Mouse (Mus musculus) bone marrow, adult 2 months (tissue): ENCODE measurements around the gene Kctd3. TPM values are rescaled to one million over a fixed set of nuclear protein-coding genes. Genes with fewer than 3 reads are reported as not detected.

Experiments
- H3K27ac ChIP-seq: fragments of 200-500 bp; 2 replicates; pipeline ENCODE4 v1.5.1; 2012; ENCODE audit warnings: low read depth, mild to moderate bottlenecking, control low read depth, inconsistent platforms, low read length; ENCODE audit not compliant: control insufficient read depth, poor library complexity, insufficient read depth
- H3K4me1 ChIP-seq: fragments of 200-500 bp; 2 replicates; pipeline ENCODE4 v1.6.1; 2011; ENCODE audit warnings: low read length; ENCODE audit not compliant: control insufficient read depth, insufficient read depth
- H3K4me3 ChIP-seq: fragments of 200-500 bp; replicated peaks from 2 replicates; pipeline ENCODE3; 2011; ENCODE audit warnings: mild to moderate bottlenecking, low read depth, low read length, control low read depth; ENCODE audit not compliant: control insufficient read depth
- CTCF ChIP-seq: fragments of 200-500 bp; IDR thresholded peaks from 2 replicates; pipeline ENCODE4 v1.5.1; 2011; ENCODE audit warnings: low read length, control low read depth; ENCODE audit not compliant: control insufficient read depth, insufficient read depth
- POLR2A ChIP-seq: fragments of 200-500 bp; IDR thresholded peaks from 2 replicates; pipeline ENCODE4 v1.6.1; 2011; ENCODE audit warnings: low read depth, mild to moderate bottlenecking, control low read depth, low read length, borderline replicate concordance; ENCODE audit not compliant: control insufficient read depth
- WGBS: fragments of 180-500 bp; shearing (Covaris S2); methylation state at CpG from one replicate; pipeline ENCODE4 v1.1.7; 2018; 5-methylcytosine and 5-hydroxymethylcytosine counted together
- polyA plus RNA-seq: library from polyadenylated mRNA; stranded (reverse); fragments of >200 nt; gene quantifications from 2 replicates; pipeline ENCODE4 v1.2.4, GENCODE M21; 2011; ENCODE audit warnings: low replicate concordance; ENCODE audit not compliant: missing spikeins, insufficient read depth, insufficient read length

Kctd3 gene
- polyA plus RNA-seq, 1 experiment: 17.1 TPM

DNA sequence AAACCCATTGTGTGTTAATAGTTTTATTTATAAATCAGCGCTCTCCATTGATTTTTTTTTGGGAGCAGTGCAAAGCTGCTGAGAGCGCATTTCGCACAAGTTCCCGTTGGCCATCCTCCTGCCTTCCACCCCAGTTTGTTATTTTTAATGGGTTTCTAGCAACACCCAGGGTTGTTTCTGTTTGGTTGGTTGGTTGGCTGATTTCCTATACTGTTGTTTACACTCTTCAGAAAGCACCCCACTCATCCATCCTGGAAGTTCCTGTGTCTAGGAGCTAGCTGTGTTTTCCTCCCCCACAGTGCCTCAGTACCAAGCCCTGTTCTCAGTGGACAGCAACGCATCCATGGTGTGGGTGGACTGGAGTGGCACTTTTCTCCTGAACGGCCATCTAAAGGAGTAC lies 56.5 kb downstream of the Kctd3 start:
- Histone ChIP-seq H3K4me1 (no peaks in the 10 kb centered on the region), H3K4me3 (no peak overlapping the region), H3K27ac (no peak overlapping the region)
- TF ChIP-seq CTCF: no peak
- no peak for TF ChIP-seq POLR2A
- 92% methylated on average over 6 of the region's 6 CpGs for WGBS

DNA sequence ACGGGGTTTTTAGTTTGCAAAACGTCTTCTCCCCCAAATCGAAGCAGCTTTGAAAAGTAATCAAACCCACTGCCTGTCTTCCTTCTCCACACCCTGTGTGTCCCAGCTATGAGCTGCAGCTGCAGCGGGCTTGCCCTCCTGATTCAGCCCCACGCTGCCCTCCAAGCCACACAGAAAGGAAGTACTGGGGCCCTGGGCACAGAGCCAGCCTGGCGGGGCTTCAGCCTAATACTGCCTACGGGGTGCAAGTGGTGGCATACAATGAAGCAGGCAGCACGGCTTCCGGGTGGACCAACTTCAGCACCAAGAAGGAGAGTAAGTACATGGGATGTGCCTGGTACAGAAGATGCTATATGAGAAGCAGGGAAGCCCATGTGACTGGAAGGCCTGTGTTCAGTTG lies 59.4 kb downstream of the Kctd3 start:
- whole genome bisulfite sequencing: 4% methylated on average over 9 of the region's 9 CpGs
- H3K4me1 ChIP-seq: no peaks in the 10 kb centered on the region
- no peak for TF ChIP-seq CTCF
- no peak for TF ChIP-seq POLR2A

DNA sequence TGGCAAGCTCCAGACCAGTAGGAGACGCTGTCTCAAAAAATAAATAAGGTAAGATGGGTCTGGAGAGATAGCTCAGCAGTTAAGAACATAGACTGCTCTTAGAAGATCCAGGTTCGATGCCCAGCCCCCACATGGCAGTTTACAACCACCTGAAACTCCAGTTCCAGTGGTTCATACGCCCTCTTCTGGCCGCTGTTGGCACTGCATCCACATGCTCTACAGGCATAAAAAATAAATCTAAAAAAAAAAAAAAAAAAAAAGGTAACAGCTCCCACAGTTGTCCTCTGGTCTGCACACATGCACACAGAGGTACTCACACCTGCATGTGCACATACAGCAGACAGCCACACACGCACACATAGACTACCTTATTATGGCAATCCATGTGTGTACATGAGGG lies 59.8 kb downstream of the Kctd3 start:
- 51% methylated on average over 5 of the region's 5 CpGs for WGBS
- Histone ChIP-seq H3K4me3 (no peak overlapping the region), H3K27ac (no peak overlapping the region), H3K4me1 (no peaks in the 10 kb centered on the region)
- TF ChIP-seq POLR2A (no peak), CTCF (peak; percentile 33; the same call in 1 of the 2 replicates)

More for the DNA sequence above, 59.4 kb downstream of the Kctd3 start:
- H3K4me3 ChIP-seq: no peak overlapping the region
- no peak overlapping the region for H3K27ac ChIP-seq

DNA sequence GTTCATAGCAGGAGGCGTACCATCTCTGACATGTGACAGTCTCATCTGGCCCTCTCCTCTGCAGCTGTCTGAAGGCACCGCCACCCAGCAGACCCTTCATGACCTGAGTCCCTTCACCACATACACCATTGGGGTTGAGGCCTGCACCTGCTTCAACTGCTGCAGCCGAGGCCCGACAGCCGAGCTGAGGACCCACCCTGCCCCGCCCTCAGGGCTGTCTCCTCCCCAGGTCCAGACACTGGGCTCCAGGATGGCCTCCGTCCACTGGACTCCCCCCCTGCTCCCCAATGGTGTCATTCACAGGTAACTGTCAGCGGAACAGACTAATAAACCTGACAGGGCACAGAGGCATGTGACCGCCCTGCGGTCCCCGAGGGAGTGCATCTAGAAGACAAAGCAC lies 60.8 kb downstream of the Kctd3 start:
- Histone ChIP-seq H3K4me3 (no peak overlapping the region), H3K27ac (no peak overlapping the region), H3K4me1 (no peaks in the 10 kb centered on the region)
- WGBS: 90% methylated on average over 11 of the region's 11 CpGs
- no peak for TF ChIP-seq POLR2A
- no peak for TF ChIP-seq CTCF

DNA sequence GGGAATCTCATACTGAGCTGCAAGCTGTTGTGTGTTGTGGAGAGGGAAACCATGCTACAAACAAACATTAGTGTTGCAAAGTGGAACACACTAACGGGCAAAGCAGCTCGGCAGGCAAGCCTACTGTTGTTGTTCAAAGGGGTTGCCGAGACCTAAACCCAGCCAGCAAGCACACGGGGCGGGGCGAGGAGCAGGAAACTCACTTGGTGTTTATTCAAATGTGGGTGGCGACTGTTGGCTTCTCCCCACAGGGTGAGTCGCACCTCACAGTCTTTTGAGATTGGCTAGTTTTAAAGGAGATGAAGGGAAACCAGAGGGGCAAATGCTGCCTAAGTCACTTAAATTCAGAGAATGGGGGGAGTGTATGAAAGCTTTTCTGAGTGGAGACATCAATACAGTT lies 62.3 kb downstream of the Kctd3 start:
- Histone ChIP-seq H3K27ac (no peak overlapping the region), H3K4me1 (no peaks in the 10 kb centered on the region), H3K4me3 (no peak overlapping the region)
- TF ChIP-seq CTCF (no peak), POLR2A (no peak)
- WGBS: 20% methylated on average over 8 of the region's 8 CpGs

DNA sequence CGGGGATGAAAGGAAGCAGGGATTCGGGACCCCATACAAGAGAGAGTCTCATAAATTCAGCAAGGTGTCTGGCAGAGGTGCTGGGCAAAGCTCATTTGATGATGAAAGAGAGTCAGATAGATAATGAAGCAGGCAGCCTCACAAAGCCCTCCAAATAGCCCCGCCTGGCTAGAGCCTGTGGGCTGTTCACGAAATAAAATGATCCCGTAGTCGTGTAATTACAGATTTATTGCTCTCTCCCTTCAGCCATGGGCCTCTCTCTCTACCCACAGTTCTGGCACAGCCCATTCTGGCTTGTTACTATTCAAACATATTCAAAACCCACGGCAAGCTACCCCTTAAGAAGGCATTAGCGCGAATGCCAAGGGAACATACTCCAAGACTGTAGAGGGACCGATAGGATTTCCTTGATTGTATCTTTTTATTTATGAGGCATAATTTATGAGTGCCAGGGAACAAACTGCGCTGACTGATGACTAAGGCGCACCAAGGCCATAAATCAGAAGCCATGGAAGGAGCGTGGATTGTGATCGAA lies 70.3 kb downstream of the Kctd3 start:
- H3K4me3 ChIP-seq: no peak overlapping the region
- no peak overlapping the region for H3K27ac ChIP-seq
- 70% methylated on average over 14 of the region's 14 CpGs for WGBS
- no peak for TF ChIP-seq CTCF
- TF ChIP-seq POLR2A: no peak
- H3K4me1 ChIP-seq: no peaks in the 10 kb centered on the region; the same call in 1 of the 2 replicates
